Mouse (Mus musculus): ENCODE measurements around the gene Pi16. TPM values are rescaled to one million over a fixed set of nuclear protein-coding genes. Genes with fewer than 3 reads are reported as not detected.

Gene Pi16
- polyA plus RNA-seq, 1 experiment from 2014 or later, result 1.9 TPM

GRCm38 (mm10) chr17:29330671-29331410 is 13.4 kb downstream of the Pi16 start:
- Histone ChIP-seq H3K4me3 (replicated peaks) (no peak overlapping the region), H3K4me1 (replicated peaks) (peaks cover 5% of the 10 kb centered on the region; the same call in 1 of the 2 replicates), H3K27ac (replicated peaks) (no peak overlapping the region), H3K9me3 (replicated peaks) (no peaks in the 10 kb centered on the region), H3K27me3 (peaks cover 20% of the 10 kb centered on the region), H3K9ac (no peak overlapping the region), H3K4me2 (no peak overlapping the region), H3K36me3 (replicated peaks) (peaks cover 46% of the 10 kb centered on the region)
- ATAC-seq (ENCODE audit: insufficient read depth), result no peak
- WGBS (ENCODE audit: insufficient replicate concordance), result 36% methylated on average over 5 of the region's 5 CpGs

- ATAC-seq (ENCODE audit: insufficient read depth), result no peak
- no peak overlapping the region for H3K27ac ChIP-seq (replicated peaks)
- H3K36me3 ChIP-seq (replicated peaks), result peaks cover 60% of the 10 kb centered on the region
- H3K27me3 ChIP-seq, result peaks cover 6% of the 10 kb centered on the region
- peaks cover 5% of the 10 kb centered on the region; the same call in 1 of the 2 replicates for H3K4me1 ChIP-seq (replicated peaks)
- no peaks in the 10 kb centered on the region for H3K9me3 ChIP-seq (replicated peaks)
- WGBS (ENCODE audit: insufficient replicate concordance), result 66% methylated on average over 4 of the region's 4 CpGs
- H3K4me2 ChIP-seq, result no peak overlapping the region
- H3K4me3 ChIP-seq (replicated peaks), result no peak overlapping the region
- H3K9ac ChIP-seq, result no peak overlapping the region
Measured at GRCm38 (mm10) chr17:29332186-29332685, 14.8 kb downstream of the Pi16 start.

GRCm38 (mm10) chr17:29336266-29336990 is 18.9 kb downstream of the Pi16 start:
- H3K27me3 ChIP-seq, result no peaks in the 10 kb centered on the region
- peaks cover 1% of the 10 kb centered on the region for H3K4me1 ChIP-seq (replicated peaks)
- no peak overlapping the region for H3K27ac ChIP-seq (replicated peaks)
- ATAC-seq (ENCODE audit: insufficient read depth), result no peak
- no peak overlapping the region for H3K9ac ChIP-seq
- 80% methylated on average over 19 of the region's 19 CpGs for WGBS (ENCODE audit: insufficient replicate concordance)
- H3K36me3 ChIP-seq (replicated peaks), result peaks cover 85% of the 10 kb centered on the region
- H3K4me3 ChIP-seq (replicated peaks), result no peak overlapping the region
- no peak overlapping the region for H3K4me2 ChIP-seq
- no peaks in the 10 kb centered on the region for H3K9me3 ChIP-seq (replicated peaks)

- Histone ChIP-seq H3K4me3 (replicated peaks) (no peak overlapping the region), H3K9me3 (replicated peaks) (no peaks in the 10 kb centered on the region), H3K27me3 (no peaks in the 10 kb centered on the region), H3K4me2 (no peak overlapping the region), H3K9ac (no peak overlapping the region), H3K4me1 (replicated peaks) (peaks cover 18% of the 10 kb centered on the region), H3K36me3 (replicated peaks) (peaks cover 73% of the 10 kb centered on the region), H3K27ac (replicated peaks) (no peak overlapping the region)
- WGBS (ENCODE audit: insufficient replicate concordance), result 83% methylated on average over 9 of the region's 9 CpGs
- ATAC-seq (ENCODE audit: insufficient read depth), result no peak
Measured at GRCm38 (mm10) chr17:29337979-29338823, 20.7 kb downstream of the Pi16 start.

- Histone ChIP-seq H3K27ac (replicated peaks) (no peak overlapping the region), H3K9ac (no peak overlapping the region), H3K4me1 (replicated peaks) (peaks cover 26% of the 10 kb centered on the region), H3K4me3 (replicated peaks) (no peak overlapping the region), H3K27me3 (no peaks in the 10 kb centered on the region), H3K4me2 (no peak overlapping the region), H3K9me3 (replicated peaks) (no peaks in the 10 kb centered on the region), H3K36me3 (replicated peaks) (peaks cover 74% of the 10 kb centered on the region)
- no peak for ATAC-seq (ENCODE audit: insufficient read depth)
- 75% methylated on average over 11 of the region's 11 CpGs for WGBS (ENCODE audit: insufficient replicate concordance)
Measured at GRCm38 (mm10) chr17:29339170-29339768, 21.8 kb downstream of the Pi16 start.

- H3K4me2 ChIP-seq, result no peak overlapping the region
- H3K27me3 ChIP-seq, result no peaks in the 10 kb centered on the region
- H3K4me3 ChIP-seq (replicated peaks), result no peak overlapping the region
- H3K9ac ChIP-seq, result no peak overlapping the region
- no peaks in the 10 kb centered on the region for H3K9me3 ChIP-seq (replicated peaks)
- H3K27ac ChIP-seq (replicated peaks), result no peak overlapping the region
- 65% methylated on average over 18 of the region's 18 CpGs for WGBS (ENCODE audit: insufficient replicate concordance)
- peaks cover 31% of the 10 kb centered on the region for H3K4me1 ChIP-seq (replicated peaks)
- ATAC-seq (ENCODE audit: insufficient read depth), result no peak
- H3K36me3 ChIP-seq (replicated peaks), result peaks cover 65% of the 10 kb centered on the region
Measured at GRCm38 (mm10) chr17:29340406-29341261, 23.2 kb downstream of the Pi16 start.

GRCm38 (mm10) chr17:29341591-29342003 is 24.1 kb downstream of the Pi16 start:
- no peak overlapping the region for H3K9ac ChIP-seq
- H3K9me3 ChIP-seq (replicated peaks), result no peaks in the 10 kb centered on the region
- H3K4me3 ChIP-seq (replicated peaks), result no peak overlapping the region
- no peaks in the 10 kb centered on the region for H3K27me3 ChIP-seq
- WGBS (ENCODE audit: insufficient replicate concordance), result 47% methylated on average over 9 of the region's 9 CpGs
- 0 out of 2 replicates have a peak, but pooled peaks have one; percentile 6 for ATAC-seq (ENCODE audit: insufficient read depth)
- peaks cover 55% of the 10 kb centered on the region for H3K36me3 ChIP-seq (replicated peaks)
- H3K4me2 ChIP-seq, result no peak overlapping the region
- H3K27ac ChIP-seq (replicated peaks), result 0 out of 2 replicates have a peak overlapping the region, but pooled peaks have one; percentile 2
- H3K4me1 ChIP-seq (replicated peaks), result peaks cover 41% of the 10 kb centered on the region

GRCm38 (mm10) chr17:29342010-29342910 is 24.8 kb downstream of the Pi16 start:
- Histone ChIP-seq H3K9me3 (replicated peaks) (no peaks in the 10 kb centered on the region), H3K4me1 (replicated peaks) (peaks cover 47% of the 10 kb centered on the region), H3K4me3 (replicated peaks) (no peak overlapping the region), H3K36me3 (replicated peaks) (peaks cover 49% of the 10 kb centered on the region), H3K9ac (no peak overlapping the region), H3K4me2 (no peak overlapping the region), H3K27ac (replicated peaks) (0 out of 2 replicates have a peak overlapping the region, but pooled peaks have one; percentile 2), H3K27me3 (no peaks in the 10 kb centered on the region)
- 54% methylated on average over 13 of the region's 13 CpGs for WGBS (ENCODE audit: insufficient replicate concordance)
- ATAC-seq (ENCODE audit: insufficient read depth), result peak; percentile 36; the same call in 1 of the 2 replicates

GRCm38 (mm10) chr17:29343241-29343640 is 25.8 kb downstream of the Pi16 start:
- H3K4me1 ChIP-seq (replicated peaks), result peaks cover 54% of the 10 kb centered on the region
- no peaks in the 10 kb centered on the region for H3K27me3 ChIP-seq
- H3K4me2 ChIP-seq, result no peak overlapping the region
- H3K9me3 ChIP-seq (replicated peaks), result no peaks in the 10 kb centered on the region
- H3K27ac ChIP-seq (replicated peaks), result no peak overlapping the region
- ATAC-seq (ENCODE audit: insufficient read depth), result no peak
- peaks cover 40% of the 10 kb centered on the region for H3K36me3 ChIP-seq (replicated peaks)
- 79% methylated on average over 5 of the region's 5 CpGs for WGBS (ENCODE audit: insufficient replicate concordance)
- H3K4me3 ChIP-seq (replicated peaks), result no peak overlapping the region
- no peak overlapping the region for H3K9ac ChIP-seq
